Mouse (Mus musculus) bone marrow, adult 2 months (tissue): ENCODE measurements around the gene Sh3glb1. TPM values are rescaled to one million over a fixed set of nuclear protein-coding genes. Genes with fewer than 3 reads are reported as not detected.

ENCODE experiments used
- H3K27ac ChIP-seq: fragments of 200-500 bp; 2 replicates; pipeline ENCODE4 v1.5.1; 2012; ENCODE audit warnings: low read depth, mild to moderate bottlenecking, control low read depth, inconsistent platforms, low read length; ENCODE audit not compliant: control insufficient read depth, poor library complexity, insufficient read depth
- H3K4me1 ChIP-seq: fragments of 200-500 bp; 2 replicates; pipeline ENCODE4 v1.6.1; 2011; ENCODE audit warnings: low read length; ENCODE audit not compliant: control insufficient read depth, insufficient read depth
- H3K4me3 ChIP-seq: fragments of 200-500 bp; replicated peaks from 2 replicates; pipeline ENCODE3; 2011; ENCODE audit warnings: mild to moderate bottlenecking, low read depth, low read length, control low read depth; ENCODE audit not compliant: control insufficient read depth
- CTCF ChIP-seq: fragments of 200-500 bp; IDR thresholded peaks from 2 replicates; pipeline ENCODE4 v1.5.1; 2011; ENCODE audit warnings: low read length, control low read depth; ENCODE audit not compliant: control insufficient read depth, insufficient read depth
- POLR2A ChIP-seq: fragments of 200-500 bp; IDR thresholded peaks from 2 replicates; pipeline ENCODE4 v1.6.1; 2011; ENCODE audit warnings: low read depth, mild to moderate bottlenecking, control low read depth, low read length, borderline replicate concordance; ENCODE audit not compliant: control insufficient read depth
- WGBS: fragments of 180-500 bp; shearing (Covaris S2); methylation state at CpG from one replicate; pipeline ENCODE4 v1.1.7; 2018; 5-methylcytosine and 5-hydroxymethylcytosine counted together
- polyA plus RNA-seq: library from polyadenylated mRNA; stranded (reverse); fragments of >200 nt; gene quantifications from 2 replicates; pipeline ENCODE4 v1.2.4, GENCODE M21; 2011; ENCODE audit warnings: low replicate concordance; ENCODE audit not compliant: missing spikeins, insufficient read depth, insufficient read length

Sh3glb1 gene
- polyA plus RNA-seq, 1 experiment, result 118 TPM

DNA sequence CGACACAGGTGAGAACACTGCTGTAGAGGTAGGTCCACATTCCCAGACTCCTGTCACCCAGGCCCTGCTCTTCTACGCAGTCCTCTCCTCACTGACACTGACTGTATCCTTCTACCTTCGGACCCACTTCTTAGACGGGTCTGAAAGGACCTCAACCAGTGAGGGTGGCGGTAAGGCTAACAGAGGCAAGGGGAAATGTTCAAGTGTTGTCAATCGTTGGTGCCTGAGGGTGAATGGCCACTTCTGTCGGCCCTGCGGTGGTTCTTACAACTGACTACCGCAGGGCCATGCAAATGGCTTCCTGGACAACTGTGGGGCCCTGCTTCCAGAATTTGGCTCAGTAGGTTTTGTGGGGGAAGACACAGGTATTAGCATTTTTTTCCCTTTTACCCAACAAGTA lies 32.5 kb downstream of the Sh3glb1 start:
- WGBS, result 86% methylated on average over 9 of the region's 9 CpGs
- Histone ChIP-seq H3K4me1 (no peaks in the 10 kb centered on the region; the same call in 1 of the 2 replicates), H3K27ac (no peak overlapping the region), H3K4me3 (no peak overlapping the region)
- TF ChIP-seq CTCF (no peak), POLR2A (no peak)

DNA sequence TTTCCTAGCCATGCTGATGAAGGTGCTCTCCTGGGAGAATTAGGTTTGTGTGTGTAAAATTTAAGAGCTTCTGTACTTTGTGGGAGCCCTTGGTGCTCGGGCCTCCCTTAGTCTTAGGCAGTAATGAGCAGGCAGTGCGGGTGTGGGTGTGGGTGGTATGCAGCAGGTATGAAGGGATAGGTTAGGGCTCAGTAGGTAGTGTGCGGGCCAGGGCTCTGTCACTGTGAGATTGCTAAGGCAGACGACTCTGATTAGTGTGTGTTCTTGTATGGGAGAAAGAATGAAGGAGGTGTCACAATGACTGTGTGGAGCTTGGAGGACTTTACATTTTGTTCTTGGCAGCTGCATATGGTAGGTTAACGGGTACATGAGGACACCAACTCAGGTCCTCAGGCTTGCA lies 34.0 kb downstream of the Sh3glb1 start:
- TF ChIP-seq POLR2A (no peak), CTCF (no peak)
- Histone ChIP-seq H3K27ac (no peak overlapping the region), H3K4me3 (no peak overlapping the region), H3K4me1 (no peaks in the 10 kb centered on the region; the same call in 1 of the 2 replicates)
- WGBS, result 83% methylated on average over 5 of the region's 5 CpGs

DNA sequence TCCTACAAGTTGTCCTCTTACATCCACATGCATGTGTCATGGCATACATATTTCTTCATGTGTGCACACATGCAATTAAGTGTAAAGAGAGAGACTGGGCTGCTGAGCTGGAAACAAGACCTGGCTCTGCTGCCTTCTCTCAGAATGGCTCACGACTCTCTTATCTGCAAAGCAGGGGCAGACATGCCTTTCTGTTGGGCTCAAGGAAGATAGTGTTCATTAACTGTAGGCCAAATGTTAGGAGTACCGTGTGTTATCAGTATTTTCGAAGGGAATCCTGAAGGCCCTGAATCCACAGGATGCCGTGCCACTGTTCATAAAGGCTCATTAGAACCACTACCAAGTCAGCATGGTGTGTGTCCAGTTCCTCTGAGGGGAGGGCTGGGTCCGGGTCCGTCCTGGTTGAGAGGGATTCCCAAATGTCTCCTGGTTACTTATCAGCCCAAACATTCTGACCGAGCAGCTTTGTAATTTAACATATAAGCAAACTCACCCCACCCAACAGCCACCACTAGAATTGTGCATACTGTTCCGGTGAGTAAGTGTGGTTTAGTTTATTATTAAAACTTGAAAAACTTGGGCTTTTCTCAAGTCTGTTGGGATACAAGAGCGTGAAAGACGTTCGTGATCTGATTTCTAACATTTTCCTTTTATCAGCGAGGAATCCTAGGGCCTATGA lies 36.9 kb downstream of the Sh3glb1 start:
- H3K27ac ChIP-seq, result peak overlapping the region; percentile 77
- H3K4me1 ChIP-seq, result no peaks in the 10 kb centered on the region; the same call in 1 of the 2 replicates
- WGBS, result 69% methylated on average over 12 of the region's 12 CpGs
- no peak for TF ChIP-seq POLR2A
- no peak for TF ChIP-seq CTCF
- H3K4me3 ChIP-seq, result no peak overlapping the region

DNA sequence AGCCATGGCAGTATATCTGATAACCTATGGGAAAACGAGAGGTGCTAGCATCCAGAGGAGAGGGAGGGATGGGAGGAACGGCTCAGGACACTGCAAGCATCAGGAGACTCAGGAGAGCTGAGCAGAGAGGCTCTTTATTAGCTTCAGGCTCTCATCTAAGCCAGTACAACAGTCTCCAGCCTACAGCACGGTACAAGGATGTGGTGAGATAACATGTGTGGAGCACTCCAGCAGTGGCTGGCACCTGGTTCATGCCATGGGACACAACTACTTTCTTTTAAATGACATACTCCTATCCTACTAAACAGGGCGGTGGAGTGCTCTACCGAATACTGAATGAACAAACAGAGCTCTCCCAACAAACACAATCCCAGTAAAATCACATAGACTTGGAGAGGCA lies 38.6 kb downstream of the Sh3glb1 start:
- Histone ChIP-seq H3K27ac (no peak overlapping the region), H3K4me1 (no peaks in the 10 kb centered on the region; the same call in 1 of the 2 replicates), H3K4me3 (no peak overlapping the region)
- WGBS, result 74% methylated on average over 5 of the region's 5 CpGs
- TF ChIP-seq POLR2A, result no peak
- TF ChIP-seq CTCF, result no peak

DNA sequence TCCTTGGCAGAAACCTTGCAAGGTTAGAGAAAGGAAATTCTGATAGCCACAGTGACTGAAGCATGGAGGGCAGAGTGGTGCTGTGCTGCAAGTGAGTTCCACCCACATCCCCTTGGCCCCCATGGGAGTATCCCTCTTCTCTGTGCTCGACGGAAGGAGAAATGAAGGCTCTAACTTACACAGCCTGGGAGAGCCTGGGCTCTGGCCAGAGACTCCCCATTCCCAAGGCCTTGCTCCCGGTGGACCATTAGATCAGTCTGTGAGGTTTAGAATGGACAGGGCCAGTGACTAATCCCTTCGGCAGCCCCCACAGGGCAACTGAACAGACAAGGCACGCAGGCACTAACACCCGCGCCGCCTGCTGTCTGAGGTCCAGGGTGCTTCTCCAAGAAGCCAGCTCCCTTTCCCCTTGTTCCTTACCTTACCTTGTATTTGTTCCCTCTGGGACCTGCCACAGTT lies 40.4 kb downstream of the Sh3glb1 start:
- Histone ChIP-seq H3K4me3 (no peak overlapping the region), H3K4me1 (no peaks in the 10 kb centered on the region; the same call in 1 of the 2 replicates), H3K27ac (no peak overlapping the region)
- 68% methylated on average over 8 of the region's 8 CpGs for WGBS
- TF ChIP-seq POLR2A, result no peak
- TF ChIP-seq CTCF, result no peak

DNA sequence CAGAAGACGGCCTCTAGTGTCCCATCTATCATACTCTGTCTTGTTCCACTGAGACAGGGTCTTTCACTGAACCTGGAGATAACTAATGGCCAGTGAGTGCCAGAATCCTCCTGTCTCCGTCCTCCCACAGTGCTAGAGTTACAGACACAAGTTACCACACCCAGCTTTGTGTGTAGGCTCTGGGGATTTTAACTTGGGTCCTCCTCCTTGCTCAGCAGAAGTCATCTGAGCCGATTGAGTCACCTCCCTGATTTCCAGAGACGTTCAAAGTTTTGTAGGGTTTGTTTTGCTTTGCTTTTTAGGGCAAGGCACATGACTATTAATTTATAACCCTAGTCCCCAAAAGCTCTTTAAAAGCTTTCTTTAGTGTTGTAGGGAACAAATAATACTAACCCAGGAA lies 41.0 kb downstream of the Sh3glb1 start:
- WGBS, result 32% methylated on average over 4 of the region's 4 CpGs
- H3K4me3 ChIP-seq, result no peak overlapping the region
- no peaks in the 10 kb centered on the region; the same call in 1 of the 2 replicates for H3K4me1 ChIP-seq
- H3K27ac ChIP-seq, result no peak overlapping the region
- TF ChIP-seq CTCF, result no peak
- no peak for TF ChIP-seq POLR2A

DNA sequence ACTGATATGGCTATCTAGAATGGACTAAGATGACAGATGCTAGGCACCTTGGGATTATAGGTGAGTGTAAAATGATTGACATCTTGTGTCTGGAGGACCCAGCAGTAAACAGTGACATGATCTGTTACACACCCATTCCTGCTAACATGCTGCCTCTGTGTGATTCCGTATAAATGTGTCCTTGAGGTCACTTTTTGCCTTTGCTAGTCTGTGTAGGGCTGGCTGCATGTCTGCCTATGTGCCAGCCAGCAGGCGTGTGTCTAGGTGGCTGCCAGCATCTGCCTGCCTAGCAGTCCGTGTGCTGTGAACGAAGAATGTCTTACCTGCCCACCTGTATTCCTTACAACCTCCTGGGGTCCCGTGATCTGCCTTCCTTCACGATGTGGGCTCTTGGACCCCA lies 42.4 kb downstream of the Sh3glb1 start:
- H3K4me1 ChIP-seq, result no peaks in the 10 kb centered on the region
- TF ChIP-seq POLR2A (no peak), CTCF (no peak)
- 90% methylated on average over 6 of the region's 6 CpGs for WGBS

DNA sequence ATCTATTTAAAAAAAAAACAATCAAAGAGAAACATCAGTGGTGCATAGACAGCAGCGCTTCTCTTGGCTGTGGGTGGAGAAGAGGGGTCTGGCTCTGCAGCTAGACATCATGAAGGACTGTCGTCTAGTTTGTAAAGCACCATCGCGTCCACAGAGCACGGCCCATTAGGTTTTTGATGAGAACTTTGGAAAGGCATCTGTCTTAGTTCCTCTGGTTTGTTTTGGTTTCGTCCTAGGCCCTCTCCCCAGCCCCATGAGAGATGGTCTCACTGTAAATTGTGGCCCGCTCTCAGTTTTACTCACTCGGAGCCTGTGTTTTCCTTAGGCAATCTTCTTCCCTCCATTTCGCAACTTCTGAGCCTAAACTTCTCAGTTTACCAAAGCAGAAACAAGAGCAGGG lies 43.9 kb downstream of the Sh3glb1 start:
- H3K4me3 ChIP-seq, result no peak overlapping the region
- H3K4me1 ChIP-seq, result peaks cover 3% of the 10 kb centered on the region; the same call in 1 of the 2 replicates
- no peak for TF ChIP-seq POLR2A
- TF ChIP-seq CTCF, result no peak
- 81% methylated on average over 9 of the region's 9 CpGs for WGBS
- H3K27ac ChIP-seq, result no peak overlapping the region

More for the DNA sequence above, 42.4 kb downstream of the Sh3glb1 start:
- H3K27ac ChIP-seq, result no peak overlapping the region
- H3K4me3 ChIP-seq, result no peak overlapping the region

DNA sequence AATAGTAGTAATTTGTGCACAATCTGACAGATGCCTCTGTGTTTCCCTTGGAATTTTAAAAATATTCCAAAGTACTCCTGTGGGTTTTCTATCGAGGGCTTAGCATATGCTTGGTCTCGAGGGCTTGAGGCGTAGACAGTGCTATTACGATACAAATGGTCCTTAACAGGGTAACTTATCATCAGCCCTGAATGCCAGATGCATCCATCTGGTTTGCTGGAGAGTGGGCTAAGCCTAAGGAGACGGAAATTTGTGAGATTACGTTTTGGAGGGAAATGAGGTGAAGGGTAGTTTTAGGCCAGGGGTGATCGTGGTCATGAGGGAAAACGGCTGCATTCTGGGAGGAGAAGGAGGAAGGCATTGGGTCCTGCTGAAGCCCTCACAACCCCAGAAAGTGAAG lies 48.1 kb downstream of the Sh3glb1 start:
- H3K27ac ChIP-seq, result peak overlapping the region; percentile 34; the same call in 1 of the 2 replicates
- WGBS, result 68% methylated on average over 8 of the region's 8 CpGs
- H3K4me1 ChIP-seq, result peaks cover 6% of the 10 kb centered on the region

More for the DNA sequence above, 48.1 kb downstream of the Sh3glb1 start:
- TF ChIP-seq CTCF (no peak), POLR2A (no peak)
- H3K4me3 ChIP-seq, result no peak overlapping the region
